Mouse (Mus musculus) neural tube, embryonic 13.5 days (tissue): ENCODE measurements at regions not wholly inside any gene's neighbourhood (a gene's known extent, or its start where the extent isn't known, plus 50 kb on each side); places are given as distances from the start of the nearest gene placed in this dataset.

Source experiments
- ATAC-seq: fragments of 200-750 bp; cut with Nextera tagmentation; 2 replicates; pipeline ENCODE4 v1.8.0; 2017; ENCODE audit warnings: low read depth, mild to moderate bottlenecking, moderate TSS enrichment, moderate library complexity
- H3K27ac ChIP-seq: fragments of 300-500 bp; sonication (generic); replicated peaks from 2 replicates; pipeline ENCODE4 v1.5.1; 2015; ENCODE audit warnings: moderate library complexity, mild to moderate bottlenecking, inconsistent platforms
- H3K27me3 ChIP-seq: fragments of 300-500 bp; sonication (generic); 2 replicates; pipeline ENCODE4 v1.6.1; 2015; ENCODE audit warnings: mild to moderate bottlenecking, inconsistent platforms
- H3K36me3 ChIP-seq: fragments of 300-500 bp; sonication (generic); 2 replicates; pipeline ENCODE4 v1.6.1; 2015; ENCODE audit warnings: mild to moderate bottlenecking, inconsistent platforms
- H3K4me1 ChIP-seq: fragments of 300-500 bp; sonication (generic); replicated peaks from 2 replicates; pipeline ENCODE4 v1.6.1; 2015; ENCODE audit warnings: inconsistent platforms
- H3K4me2 ChIP-seq: fragments of 300-500 bp; sonication (generic); 2 replicates; pipeline ENCODE4 v1.6.1; 2015; ENCODE audit warnings: inconsistent platforms, mild to moderate bottlenecking, moderate library complexity
- H3K4me3 ChIP-seq: fragments of 300-500 bp; sonication (generic); 2 replicates; pipeline ENCODE4 v1.5.1; 2015; ENCODE audit warnings: mild to moderate bottlenecking, inconsistent platforms
- H3K9ac ChIP-seq: fragments of 300-500 bp; sonication (generic); 2 replicates; pipeline ENCODE4 v1.6.1; 2015; ENCODE audit warnings: moderate library complexity, mild to moderate bottlenecking, inconsistent platforms
- H3K9me3 ChIP-seq: fragments of 300-500 bp; sonication (generic); 2 replicates; pipeline ENCODE4 v1.6.1; 2016; ENCODE audit warnings: inconsistent platforms
- WGBS: fragments of 180-500 bp; shearing (Covaris S2); methylation state at CpG from one replicate; pipeline ENCODE4 v1.1.7; 2015; 5-methylcytosine and 5-hydroxymethylcytosine counted together

DNA sequence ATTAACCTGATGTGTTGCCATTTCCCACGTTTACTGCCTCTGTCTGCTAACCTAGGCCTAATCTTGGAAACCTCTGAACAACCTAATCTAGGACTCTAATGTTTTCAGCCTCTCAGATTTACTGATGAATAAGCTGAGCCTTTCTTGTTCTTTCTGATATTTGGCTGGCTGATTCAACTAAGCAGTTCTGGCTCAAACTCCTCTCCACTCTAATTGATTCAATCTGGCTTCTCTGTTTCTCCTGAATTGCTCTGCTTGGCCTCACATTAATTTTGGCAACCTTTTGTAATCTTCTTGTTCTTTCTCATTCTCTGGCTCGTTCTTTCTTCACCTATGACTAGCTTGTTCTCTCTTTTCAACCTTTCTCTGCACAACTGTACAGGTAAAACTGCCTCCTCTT is 1561.2 kb upstream of the Zeb2 start:
- Histone ChIP-seq H3K27me3 (no peaks in the 10 kb centered on the region), H3K4me3 (no peak overlapping the region), H3K27ac (no peak overlapping the region), H3K4me1 (no peaks in the 10 kb centered on the region), H3K36me3 (no peaks in the 10 kb centered on the region), H3K9ac (no peak overlapping the region), H3K9me3 (no peaks in the 10 kb centered on the region), H3K4me2 (no peak overlapping the region)
- ATAC-seq: no peak
- 70% methylated on average over 2 of the region's 2 CpGs for WGBS

DNA sequence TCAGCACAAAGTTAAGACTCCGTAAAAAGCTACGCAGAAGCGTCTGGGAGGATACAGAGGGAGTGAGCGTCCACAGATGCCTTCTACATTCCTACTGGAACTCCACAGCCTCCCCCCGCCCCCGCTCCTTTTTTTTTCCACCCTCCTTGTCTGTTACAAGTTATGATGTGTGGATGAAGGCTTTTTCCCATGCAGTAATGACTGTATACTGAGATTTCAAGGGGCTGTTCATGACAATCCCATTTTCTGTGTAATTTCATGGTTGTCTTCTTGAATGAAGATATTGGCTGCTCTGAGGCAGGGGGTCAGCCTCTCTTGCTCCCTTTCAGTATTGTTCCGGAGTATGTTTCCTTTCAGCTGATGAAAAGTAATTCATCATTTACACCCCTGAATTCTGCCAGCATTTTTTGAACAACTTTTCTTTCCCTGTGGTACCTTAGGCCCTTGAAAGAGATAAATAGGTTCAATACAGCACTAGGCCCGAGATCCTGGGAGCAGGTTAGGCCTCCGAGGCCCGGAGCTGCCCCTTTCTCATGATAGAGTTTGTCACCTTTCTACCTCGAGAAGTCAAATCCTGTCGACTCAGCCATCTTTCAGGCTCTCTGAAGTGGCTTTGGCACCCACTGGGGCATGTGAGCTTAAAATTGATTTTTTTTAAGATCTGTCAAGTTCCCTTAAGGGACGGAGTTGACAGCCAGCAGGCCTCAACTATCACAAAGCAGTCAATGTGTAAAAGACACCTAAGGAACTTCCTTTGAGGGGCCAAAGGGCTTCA is 1552.5 kb upstream of the Zeb2 start:
- ATAC-seq: no peak
- no peak overlapping the region for H3K4me2 ChIP-seq
- H3K4me1 ChIP-seq: peaks cover 16% of the 10 kb centered on the region
- no peaks in the 10 kb centered on the region for H3K27me3 ChIP-seq
- H3K36me3 ChIP-seq: no peaks in the 10 kb centered on the region
- no peak overlapping the region for H3K27ac ChIP-seq
- H3K4me3 ChIP-seq: no peak overlapping the region
- H3K9me3 ChIP-seq: no peaks in the 10 kb centered on the region
- 33% methylated on average over 13 of the region's 13 CpGs for WGBS
- H3K9ac ChIP-seq: no peak overlapping the region

DNA sequence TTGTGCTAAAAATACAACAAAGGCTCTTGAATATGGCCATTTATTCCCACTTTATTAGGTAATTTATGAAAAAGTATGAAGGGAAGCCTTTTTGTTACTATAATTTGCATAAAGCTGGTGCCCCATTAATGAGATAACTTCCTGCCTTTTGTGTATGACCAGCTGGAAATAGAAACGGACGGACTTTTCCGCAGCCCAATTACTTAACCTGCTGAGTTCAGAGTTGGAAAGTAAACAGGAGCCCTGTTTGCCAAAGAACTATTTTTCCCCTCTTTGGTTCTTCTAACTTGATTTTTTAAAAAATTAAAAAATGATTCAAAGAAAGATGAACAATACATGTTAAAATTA is 1549.8 kb upstream of the Zeb2 start:
- Histone ChIP-seq H3K36me3 (no peaks in the 10 kb centered on the region), H3K9ac (no peak overlapping the region), H3K4me2 (peak overlapping the region; percentile 38), H3K4me3 (no peak overlapping the region), H3K27me3 (no peaks in the 10 kb centered on the region), H3K4me1 (peaks cover 16% of the 10 kb centered on the region), H3K27ac (no peak overlapping the region), H3K9me3 (no peaks in the 10 kb centered on the region)
- no peak for ATAC-seq
- WGBS: 11% methylated on average over 3 of the region's 3 CpGs

DNA sequence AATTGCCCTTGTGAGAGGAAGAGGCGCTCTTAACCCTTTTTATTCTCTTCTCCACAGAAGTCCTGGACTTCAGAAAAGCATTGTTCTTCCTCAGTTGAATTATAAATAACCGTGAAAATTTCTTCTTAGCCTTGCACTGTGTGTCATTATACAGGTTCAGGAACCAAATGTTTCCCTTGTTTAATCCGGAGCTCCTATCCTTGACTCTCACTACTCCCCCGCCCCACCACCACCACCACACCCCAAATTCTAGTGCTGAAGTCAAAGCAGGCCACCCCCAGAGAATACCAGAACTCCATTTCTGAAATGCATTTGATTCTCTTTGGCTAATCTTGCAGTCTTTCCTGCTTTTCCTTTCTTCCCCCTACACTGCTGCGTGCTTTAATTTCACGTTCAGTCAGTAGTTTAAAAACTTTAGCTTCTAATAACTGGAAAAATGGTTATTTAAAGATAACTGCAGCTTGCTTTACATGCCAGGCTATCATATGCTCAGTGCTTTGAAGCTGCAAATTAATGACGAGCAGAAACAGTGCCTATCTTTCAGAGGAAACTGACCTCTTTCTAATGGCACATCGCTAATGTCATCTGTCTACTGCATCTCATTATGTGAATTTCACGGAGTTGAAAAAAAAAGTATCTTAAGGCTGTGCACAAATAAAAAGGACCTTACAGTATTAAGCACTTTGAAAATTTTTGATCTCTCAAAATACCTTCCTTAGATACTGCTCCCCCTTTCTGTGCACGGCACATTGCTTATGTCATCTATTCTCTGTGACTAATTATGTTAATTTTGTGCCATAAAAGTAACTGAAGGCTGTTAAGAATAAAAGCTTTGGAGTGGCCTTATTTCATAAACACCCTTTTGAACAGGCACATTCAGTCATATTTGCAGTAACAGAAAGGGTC is 1549.1 kb upstream of the Zeb2 start:
- ATAC-seq: peak; percentile 78
- Histone ChIP-seq H3K9me3 (no peaks in the 10 kb centered on the region), H3K4me2 (peak overlapping the region; percentile 38), H3K4me3 (no peak overlapping the region), H3K27me3 (no peaks in the 10 kb centered on the region), H3K36me3 (no peaks in the 10 kb centered on the region), H3K27ac (peak overlapping the region; percentile 49; the same call in 1 of the 2 replicates), H3K9ac (no peak overlapping the region), H3K4me1 (peaks cover 16% of the 10 kb centered on the region)
- WGBS: 19% methylated on average over 10 of the region's 10 CpGs

DNA sequence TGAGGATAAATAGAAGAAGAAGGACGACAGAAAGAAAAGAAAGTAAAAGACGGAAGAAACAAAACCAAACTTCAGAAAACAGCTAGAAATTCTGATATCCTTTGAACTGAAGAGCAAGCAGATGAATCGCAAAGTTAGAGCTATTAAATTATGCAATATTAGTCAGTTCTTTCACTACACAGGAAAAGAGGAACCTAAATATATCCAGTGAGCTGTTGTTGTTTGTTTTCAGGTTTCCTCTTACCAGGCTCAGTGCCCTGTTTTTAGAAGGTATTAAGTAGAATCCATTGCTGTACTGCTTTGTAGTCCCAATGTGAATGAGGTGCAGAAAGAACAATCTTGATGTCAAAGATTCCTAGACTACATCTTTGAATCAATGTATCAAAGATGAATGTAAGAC is 1544.7 kb upstream of the Zeb2 start:
- H3K9ac ChIP-seq: no peak overlapping the region
- no peak overlapping the region for H3K27ac ChIP-seq
- H3K4me1 ChIP-seq: peaks cover 15% of the 10 kb centered on the region
- H3K36me3 ChIP-seq: no peaks in the 10 kb centered on the region
- no peaks in the 10 kb centered on the region for H3K9me3 ChIP-seq
- no peak overlapping the region for H3K4me2 ChIP-seq
- no peak overlapping the region for H3K4me3 ChIP-seq
- no peak for ATAC-seq
- 88% methylated on average over 3 of the region's 3 CpGs for WGBS
- H3K27me3 ChIP-seq: no peaks in the 10 kb centered on the region

DNA sequence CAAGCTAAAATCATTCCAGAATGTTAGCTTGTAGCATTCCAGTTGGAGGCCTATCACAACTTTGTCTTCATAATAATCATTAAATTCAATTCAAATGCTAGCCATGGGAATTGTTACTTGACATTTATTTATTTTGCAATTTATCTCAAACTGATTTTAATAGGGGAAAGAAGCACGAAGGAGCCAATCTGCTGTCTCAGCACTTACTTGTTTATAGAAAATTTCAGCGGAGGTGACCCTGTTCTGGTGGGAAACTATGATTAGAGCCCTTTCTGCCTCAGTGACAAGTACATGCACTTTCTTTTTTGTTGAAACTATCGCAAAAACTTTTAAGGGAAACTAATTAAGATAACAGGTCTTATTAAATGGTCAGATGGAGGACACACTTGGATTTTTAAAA is 1543.4 kb upstream of the Zeb2 start:
- 69% methylated on average over 3 of the region's 3 CpGs for WGBS
- no peaks in the 10 kb centered on the region for H3K36me3 ChIP-seq
- peaks cover 3% of the 10 kb centered on the region; the same call in 1 of the 2 replicates for H3K4me1 ChIP-seq
- no peaks in the 10 kb centered on the region for H3K9me3 ChIP-seq
- no peak for ATAC-seq
- H3K4me2 ChIP-seq: no peak overlapping the region
- no peak overlapping the region for H3K27ac ChIP-seq
- H3K27me3 ChIP-seq: no peaks in the 10 kb centered on the region
- H3K4me3 ChIP-seq: no peak overlapping the region
- no peak overlapping the region for H3K9ac ChIP-seq

DNA sequence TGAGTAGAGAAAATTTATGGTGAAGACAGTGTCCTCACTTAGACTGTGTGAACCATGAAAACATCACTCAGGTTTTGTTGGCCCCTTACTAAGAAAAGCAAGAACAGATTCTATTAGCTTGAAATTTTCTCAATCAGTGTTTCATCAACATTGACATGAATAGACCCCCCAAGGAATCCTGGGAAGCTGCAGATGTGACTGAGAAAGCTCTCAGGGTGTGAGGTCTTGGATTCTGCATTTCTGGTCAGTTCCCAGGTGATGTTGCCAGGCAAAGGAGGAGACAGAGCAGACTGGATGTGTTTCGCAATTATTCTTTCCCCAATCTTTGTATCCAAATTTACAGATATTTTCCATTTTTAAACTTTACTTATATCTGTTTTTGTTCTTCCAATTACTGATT is 1538.1 kb upstream of the Zeb2 start:
- Histone ChIP-seq H3K27ac (no peak overlapping the region), H3K4me3 (no peak overlapping the region), H3K4me1 (no peaks in the 10 kb centered on the region), H3K36me3 (no peaks in the 10 kb centered on the region), H3K9ac (no peak overlapping the region), H3K27me3 (no peaks in the 10 kb centered on the region), H3K4me2 (no peak overlapping the region), H3K9me3 (no peaks in the 10 kb centered on the region)
- WGBS: 77% methylated on average over 1 of the region's 1 CpGs
- ATAC-seq: no peak

DNA sequence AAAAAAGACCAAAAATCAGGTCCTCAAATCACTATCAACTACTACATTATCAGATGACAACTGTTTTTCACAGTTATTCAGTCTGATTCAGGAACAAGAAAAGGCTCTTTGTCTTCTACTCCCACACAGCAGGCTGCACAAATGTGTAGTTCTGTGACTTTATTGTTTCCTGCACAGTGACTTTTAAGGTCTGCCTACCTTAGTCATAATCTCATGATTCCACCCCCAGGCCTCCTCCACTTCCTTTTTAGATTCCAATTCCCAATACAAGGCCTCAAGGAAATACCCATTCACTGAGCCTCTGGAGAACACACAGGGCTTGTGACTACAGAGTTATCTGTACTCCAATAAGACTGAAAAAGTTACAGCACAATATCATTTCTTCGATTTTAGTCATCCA is 1535.4 kb upstream of the Zeb2 start:
- 91% methylated on average over 1 of the region's 1 CpGs for WGBS
- Histone ChIP-seq H3K27me3 (no peaks in the 10 kb centered on the region), H3K27ac (no peak overlapping the region), H3K4me1 (no peaks in the 10 kb centered on the region), H3K9me3 (no peaks in the 10 kb centered on the region), H3K4me3 (no peak overlapping the region), H3K9ac (no peak overlapping the region), H3K4me2 (no peak overlapping the region), H3K36me3 (no peaks in the 10 kb centered on the region)
- ATAC-seq: no peak

DNA sequence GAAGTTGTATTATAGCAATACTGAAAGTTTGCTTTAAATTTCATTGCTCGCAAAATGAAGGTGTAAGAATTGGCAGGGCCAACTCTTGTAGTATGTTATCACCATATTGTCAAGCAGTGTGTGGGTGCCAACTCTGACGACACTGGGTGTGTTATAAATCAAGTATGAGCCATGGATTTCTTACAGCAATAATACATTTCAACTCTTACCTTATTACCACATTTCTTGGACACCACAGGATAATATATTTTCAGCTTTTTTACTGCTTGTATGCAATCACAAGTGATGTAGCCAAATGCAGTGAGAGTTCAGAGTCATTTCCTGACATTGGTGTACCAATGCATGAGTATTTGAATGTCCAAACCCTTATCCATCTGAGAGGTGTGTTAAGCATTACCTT is 1529.2 kb upstream of the Zeb2 start:
- Histone ChIP-seq H3K4me3 (no peak overlapping the region), H3K9ac (no peak overlapping the region), H3K27ac (no peak overlapping the region), H3K4me1 (no peaks in the 10 kb centered on the region), H3K4me2 (no peak overlapping the region), H3K9me3 (no peaks in the 10 kb centered on the region), H3K27me3 (no peaks in the 10 kb centered on the region), H3K36me3 (no peaks in the 10 kb centered on the region)
- ATAC-seq: no peak
- 80% methylated on average over 2 of the region's 2 CpGs for WGBS

DNA sequence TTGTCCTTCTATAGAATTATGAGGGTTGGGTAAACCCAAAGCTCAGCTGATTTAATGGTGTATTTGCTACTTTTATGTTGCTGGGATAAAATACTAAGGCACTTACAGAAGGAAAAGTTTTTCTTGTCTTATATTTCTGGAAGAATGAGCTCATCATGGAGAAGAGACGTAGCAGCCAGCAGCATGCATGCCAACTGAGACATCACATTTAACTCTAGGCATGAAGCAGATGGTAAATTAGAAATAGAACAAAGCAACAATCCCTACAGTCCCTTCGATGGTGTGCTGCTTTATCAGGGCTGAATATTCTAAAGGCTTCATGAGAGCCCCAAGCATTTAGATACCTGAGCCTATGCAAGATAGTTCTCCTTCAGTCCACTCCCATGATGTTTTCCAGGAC is 1492.0 kb upstream of the Zeb2 start:
- H3K36me3 ChIP-seq: no peaks in the 10 kb centered on the region
- WGBS: 81% methylated on average over 2 of the region's 2 CpGs
- H3K9ac ChIP-seq: no peak overlapping the region
- no peak overlapping the region for H3K4me2 ChIP-seq
- H3K27ac ChIP-seq: no peak overlapping the region
- H3K4me3 ChIP-seq: no peak overlapping the region
- no peaks in the 10 kb centered on the region for H3K27me3 ChIP-seq
- no peaks in the 10 kb centered on the region for H3K4me1 ChIP-seq
- no peak for ATAC-seq
- no peaks in the 10 kb centered on the region; the same call in 1 of the 2 replicates for H3K9me3 ChIP-seq

DNA sequence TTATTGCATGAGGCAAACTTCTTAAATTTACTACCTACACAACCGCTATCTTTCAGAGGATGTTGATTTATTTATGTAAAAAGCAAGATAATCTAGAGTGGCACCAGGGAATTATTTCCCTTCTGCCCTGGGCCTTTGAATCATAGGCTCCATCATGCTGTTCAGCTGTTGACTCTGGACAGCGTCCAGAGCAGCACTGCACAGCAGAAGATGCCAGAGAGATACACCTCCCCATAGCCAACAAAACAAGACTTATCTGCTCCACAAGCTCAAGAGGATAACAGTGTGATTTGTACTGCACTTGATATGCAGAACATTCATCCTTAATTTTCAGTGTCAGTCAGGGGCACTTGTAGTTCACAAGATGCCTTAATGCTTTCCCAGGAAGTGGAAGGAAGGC is 1464.6 kb upstream of the Zeb2 start:
- Histone ChIP-seq H3K27ac (no peak overlapping the region), H3K4me1 (no peaks in the 10 kb centered on the region), H3K27me3 (no peaks in the 10 kb centered on the region), H3K4me2 (no peak overlapping the region), H3K36me3 (no peaks in the 10 kb centered on the region), H3K4me3 (no peak overlapping the region), H3K9me3 (no peaks in the 10 kb centered on the region), H3K9ac (no peak overlapping the region)
- no peak for ATAC-seq
- WGBS: 71% methylated on average over 2 of the region's 2 CpGs

DNA sequence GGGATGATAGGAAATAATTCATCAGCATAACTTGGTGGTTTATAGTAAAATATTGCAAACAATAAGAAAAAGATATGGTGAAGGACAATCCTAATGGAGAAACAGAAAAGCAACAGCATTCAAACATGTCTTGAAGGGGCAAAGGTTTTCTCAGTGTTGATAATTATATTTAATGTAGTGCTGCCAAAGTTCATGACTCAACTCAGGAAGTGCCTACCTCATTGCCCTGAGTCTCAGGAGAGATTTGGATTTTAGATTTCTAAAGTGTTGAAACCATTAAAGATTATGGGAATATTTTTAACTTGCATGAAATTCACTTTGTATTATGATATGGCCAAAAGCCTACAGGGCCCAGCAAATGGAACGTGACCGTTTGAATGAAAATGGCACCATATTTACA is 1453.2 kb upstream of the Zeb2 start:
- H3K27ac ChIP-seq: no peak overlapping the region
- no peak for ATAC-seq
- H3K36me3 ChIP-seq: no peaks in the 10 kb centered on the region
- no peak overlapping the region for H3K4me2 ChIP-seq
- H3K27me3 ChIP-seq: no peaks in the 10 kb centered on the region
- H3K4me3 ChIP-seq: no peak overlapping the region
- no peaks in the 10 kb centered on the region for H3K4me1 ChIP-seq
- H3K9me3 ChIP-seq: no peaks in the 10 kb centered on the region
- 92% methylated on average over 2 of the region's 2 CpGs for WGBS
- H3K9ac ChIP-seq: no peak overlapping the region
